Mouse (Mus musculus) embryonic facial prominence, embryonic 13.5 days (tissue): ENCODE data around the gene Efcab9. TPM values are rescaled to one million over a fixed set of nuclear protein-coding genes. Genes with fewer than 3 reads are reported as not detected.

Source experiments
- ATAC-seq: fragments of 200-750 bp; cut with Nextera tagmentation; 2 replicates; pipeline ENCODE4 v1.8.0; 2017; ENCODE audit warnings: low read depth; ENCODE audit not compliant: insufficient number of reproducible peaks, insufficient read depth, low FRiP score, low TSS enrichment
- H3K27ac ChIP-seq: fragments of 300-500 bp; sonication (generic); 2 replicates; pipeline ENCODE4 v1.5.1; 2015; ENCODE audit warnings: moderate library complexity, mild to moderate bottlenecking, inconsistent platforms
- H3K27me3 ChIP-seq: fragments of 300-500 bp; sonication (generic); 2 replicates; pipeline ENCODE4 v1.6.1; 2015; ENCODE audit warnings: mild to moderate bottlenecking, inconsistent platforms
- H3K36me3 ChIP-seq: fragments of 300-500 bp; sonication (generic); 2 replicates; pipeline ENCODE4 v1.6.1; 2015; ENCODE audit warnings: mild to moderate bottlenecking, inconsistent platforms
- H3K4me1 ChIP-seq: fragments of 300-500 bp; sonication (generic); 2 replicates; pipeline ENCODE4 v1.6.1; 2015; ENCODE audit warnings: inconsistent platforms
- H3K4me2 ChIP-seq: fragments of 300-500 bp; sonication (generic); 2 replicates; pipeline ENCODE4 v1.6.1; 2015; ENCODE audit warnings: moderate library complexity, mild to moderate bottlenecking, inconsistent platforms
- H3K4me3 ChIP-seq: fragments of 300-500 bp; sonication (generic); 2 replicates; pipeline ENCODE4 v1.5.1; 2015; ENCODE audit warnings: mild to moderate bottlenecking, inconsistent platforms
- H3K9ac ChIP-seq: fragments of 300-500 bp; sonication (generic); 2 replicates; pipeline ENCODE4 v1.6.1; 2015; ENCODE audit warnings: mild to moderate bottlenecking, inconsistent platforms
- H3K9me3 ChIP-seq: fragments of 300-500 bp; sonication (generic); 2 replicates; pipeline ENCODE4 v1.6.1; 2016; ENCODE audit warnings: inconsistent platforms
- WGBS: fragments of 180-500 bp; shearing (Covaris S2); methylation state at CpG from one replicate; pipeline ENCODE4 v1.1.7; 2015; ENCODE audit warnings: mixed read lengths; 5-methylcytosine and 5-hydroxymethylcytosine counted together
- polyA plus RNA-seq: library from polyadenylated mRNA; unstranded; fragments of >200 nt; fragmentation: Nextera tagmentation; extraction: Ambion mirVana; gene quantifications from 2 replicates; pipeline ENCODE4 v1.2.1, GENCODE M21; 2015

Efcab9 gene
- polyA plus RNA-seq, 1 experiment from 2014 or later: not detected

DNA sequence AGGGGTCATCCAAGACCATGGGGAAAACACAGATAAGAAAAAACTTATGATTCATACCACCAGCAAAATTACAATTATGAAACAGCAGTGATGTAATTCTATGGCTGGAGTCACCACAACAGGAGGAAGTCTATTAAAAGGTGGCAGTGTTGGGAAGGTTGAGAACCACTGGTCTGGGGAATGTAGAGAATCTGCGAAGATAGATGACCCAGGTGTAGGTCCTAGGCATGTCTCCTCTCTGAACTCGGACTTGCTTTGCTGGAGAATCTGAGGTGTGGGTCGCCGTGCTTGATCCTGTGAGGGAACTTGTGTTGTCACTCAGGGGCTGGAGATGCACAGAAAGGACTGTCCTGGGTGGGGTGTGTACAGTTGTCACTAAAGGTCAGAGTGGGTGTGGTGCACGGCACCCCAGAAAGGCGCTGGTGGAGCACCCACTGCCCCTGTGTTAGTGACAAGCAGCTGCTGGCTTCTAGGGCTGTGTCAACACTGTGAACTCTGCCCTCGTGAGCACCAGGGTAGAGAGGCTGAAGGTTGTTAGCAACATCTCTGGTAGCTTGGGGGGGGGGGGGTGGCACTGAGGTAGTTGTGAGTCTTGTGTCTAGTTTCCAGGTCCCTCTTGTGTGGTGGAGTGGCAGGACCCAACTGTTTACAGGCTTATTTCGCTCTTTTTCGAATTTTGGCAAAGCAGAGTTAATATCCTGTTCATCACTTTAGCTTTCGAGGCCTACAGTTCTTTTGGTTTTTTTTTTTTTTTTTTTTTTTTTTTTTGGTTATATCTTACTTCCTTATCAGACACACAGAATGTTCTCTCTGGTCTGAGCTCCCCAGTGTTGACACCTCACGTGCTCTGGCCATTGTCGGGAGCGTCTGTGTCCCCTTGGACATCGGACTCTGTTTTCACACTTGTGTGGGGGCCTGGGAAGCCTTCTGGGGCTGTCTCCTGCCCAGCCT, 22.5 kb upstream of the Efcab9 start:
- H3K9ac ChIP-seq: no peak overlapping the region
- H3K4me2 ChIP-seq: no peak overlapping the region
- no peaks in the 10 kb centered on the region for H3K27me3 ChIP-seq
- H3K4me1 ChIP-seq: peaks cover 52% of the 10 kb centered on the region
- WGBS: 90% methylated on average over 14 of the region's 14 CpGs
- H3K27ac ChIP-seq: no peak overlapping the region
- H3K4me3 ChIP-seq: no peak overlapping the region
- no peak for ATAC-seq
- no peaks in the 10 kb centered on the region for H3K36me3 ChIP-seq
- no peaks in the 10 kb centered on the region for H3K9me3 ChIP-seq

DNA sequence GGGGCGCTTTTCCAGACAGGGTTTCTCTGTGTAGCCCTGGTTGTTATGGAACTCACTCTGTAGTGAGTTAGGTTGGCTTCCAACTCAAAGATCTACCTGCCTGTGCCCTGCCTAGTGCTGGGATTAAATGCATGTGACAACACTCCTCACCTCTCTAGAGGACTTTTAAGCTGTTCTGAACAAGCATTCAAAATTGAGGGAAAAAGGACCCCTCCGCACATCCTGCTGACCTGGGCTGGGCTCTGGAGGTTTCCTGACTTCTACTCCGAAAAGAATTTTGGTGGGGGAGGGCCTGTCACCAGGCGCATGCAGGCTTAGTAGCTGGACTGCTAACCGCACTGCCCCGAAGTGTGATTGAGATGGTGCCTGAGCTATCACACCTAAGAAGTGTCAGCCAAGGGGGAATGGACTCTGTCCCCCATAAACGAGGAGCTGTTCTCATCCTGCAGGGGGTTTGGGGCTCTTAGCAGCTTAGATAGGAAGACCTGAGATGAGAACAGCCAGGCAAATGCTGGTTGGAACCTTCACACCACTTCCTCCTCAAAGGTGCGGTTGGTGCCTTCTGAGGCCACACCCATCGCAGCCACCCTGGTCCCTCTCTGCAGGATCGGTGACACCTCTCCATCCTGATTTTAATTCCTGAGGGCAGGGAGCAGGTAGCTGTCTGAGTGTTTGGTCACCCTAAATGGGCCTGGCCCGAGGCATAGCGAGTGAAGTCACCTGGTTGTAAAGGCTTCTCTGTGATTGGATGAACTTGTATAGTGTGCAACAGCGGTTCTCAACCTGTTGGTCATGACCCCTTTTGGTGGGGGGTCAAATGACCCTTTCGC, 21.6 kb upstream of the Efcab9 start:
- no peak overlapping the region for H3K4me2 ChIP-seq
- peak overlapping the region; percentile 60 for H3K27ac ChIP-seq
- no peak for ATAC-seq
- no peak overlapping the region for H3K9ac ChIP-seq
- peaks cover 53% of the 10 kb centered on the region for H3K4me1 ChIP-seq
- WGBS: 70% methylated on average over 14 of the region's 14 CpGs
- H3K36me3 ChIP-seq: no peaks in the 10 kb centered on the region
- H3K4me3 ChIP-seq: no peak overlapping the region
- no peaks in the 10 kb centered on the region for H3K9me3 ChIP-seq
- no peaks in the 10 kb centered on the region for H3K27me3 ChIP-seq

DNA sequence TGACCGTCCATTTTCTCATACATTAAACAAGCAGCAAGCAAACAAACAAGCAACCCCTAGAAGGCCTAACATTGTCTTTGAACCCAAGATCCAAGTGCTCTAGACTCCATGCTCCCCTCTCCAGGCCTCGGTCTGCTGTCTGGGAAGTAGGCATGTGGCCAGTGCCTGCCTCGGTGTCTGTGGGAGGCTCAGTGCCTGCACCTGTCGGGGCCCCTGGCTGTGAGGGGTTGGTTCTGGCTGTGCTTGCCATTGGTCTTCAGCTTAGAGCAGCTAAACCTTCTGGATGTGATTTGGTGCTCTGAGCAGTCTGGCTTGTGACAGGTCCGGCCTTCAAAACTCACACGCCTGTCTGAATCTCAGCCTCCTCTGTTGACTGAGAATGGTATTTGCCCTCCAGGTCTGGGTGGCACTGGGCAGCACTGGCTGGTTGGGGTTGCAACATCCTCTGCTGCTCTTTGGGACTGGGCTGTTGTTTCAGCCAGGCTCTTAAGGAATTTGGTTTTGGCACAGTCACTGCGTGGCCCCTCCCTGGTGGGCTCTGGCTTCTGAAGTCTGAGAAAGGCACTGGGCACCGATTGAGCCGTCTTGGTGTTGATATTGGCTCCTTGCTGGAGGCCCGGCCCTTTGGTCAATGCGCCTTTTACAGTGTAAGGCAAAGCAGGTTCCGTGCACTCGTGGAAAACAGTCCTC, 20.7 kb upstream of the Efcab9 start:
- Histone ChIP-seq H3K36me3 (no peaks in the 10 kb centered on the region), H3K4me2 (no peak overlapping the region), H3K9me3 (no peaks in the 10 kb centered on the region), H3K27me3 (no peaks in the 10 kb centered on the region), H3K9ac (0 out of 2 replicates have a peak overlapping the region, but pooled peaks have one; percentile 32), H3K4me3 (no peak overlapping the region), H3K4me1 (peaks cover 52% of the 10 kb centered on the region), H3K27ac (peak overlapping the region; percentile 64)
- ATAC-seq: no peak
- 56% methylated on average over 13 of the region's 13 CpGs for WGBS

DNA sequence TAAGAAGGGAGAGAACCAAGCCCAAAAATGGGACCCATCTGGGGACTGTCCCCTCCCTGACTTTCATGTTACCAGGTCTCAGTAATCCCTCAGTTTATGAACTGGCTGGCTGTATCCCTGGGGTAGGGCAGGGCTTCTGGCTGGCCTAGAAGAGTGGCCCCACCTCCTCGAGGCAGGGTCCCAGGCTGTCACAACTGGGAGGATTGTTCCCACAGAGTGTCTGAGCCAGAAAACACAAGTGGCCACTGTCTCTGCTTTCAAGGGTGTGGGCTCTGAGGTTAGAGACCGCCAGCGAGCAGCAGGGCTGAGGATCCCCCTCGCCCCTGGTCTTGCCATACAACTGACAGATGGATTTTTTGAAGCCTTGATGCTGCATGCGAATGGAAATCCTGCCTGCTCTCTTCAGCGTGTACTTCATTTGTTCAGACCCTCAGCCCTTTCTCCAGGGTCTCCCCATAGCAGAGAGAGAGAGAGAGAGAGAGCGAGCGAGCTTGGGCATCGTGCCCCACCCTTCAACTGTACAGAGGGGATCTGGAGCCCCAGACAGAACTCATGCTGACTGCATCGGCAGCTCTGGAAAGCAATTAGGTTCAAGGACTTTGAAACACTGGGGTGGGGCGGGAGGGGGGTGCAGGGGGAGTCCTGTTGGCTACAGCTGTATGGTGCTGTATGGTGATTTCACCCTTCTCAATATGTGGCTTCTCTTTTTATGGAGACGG, 19.9 kb upstream of the Efcab9 start:
- Histone ChIP-seq H3K27me3 (no peaks in the 10 kb centered on the region), H3K27ac (peak overlapping the region; percentile 64; the same call in 1 of the 2 replicates), H3K4me3 (no peak overlapping the region), H3K4me1 (peaks cover 52% of the 10 kb centered on the region), H3K36me3 (no peaks in the 10 kb centered on the region), H3K9ac (0 out of 2 replicates have a peak overlapping the region, but pooled peaks have one; percentile 32), H3K4me2 (no peak overlapping the region), H3K9me3 (no peaks in the 10 kb centered on the region)
- no peak for ATAC-seq
- 53% methylated on average over 12 of the region's 12 CpGs for WGBS

DNA sequence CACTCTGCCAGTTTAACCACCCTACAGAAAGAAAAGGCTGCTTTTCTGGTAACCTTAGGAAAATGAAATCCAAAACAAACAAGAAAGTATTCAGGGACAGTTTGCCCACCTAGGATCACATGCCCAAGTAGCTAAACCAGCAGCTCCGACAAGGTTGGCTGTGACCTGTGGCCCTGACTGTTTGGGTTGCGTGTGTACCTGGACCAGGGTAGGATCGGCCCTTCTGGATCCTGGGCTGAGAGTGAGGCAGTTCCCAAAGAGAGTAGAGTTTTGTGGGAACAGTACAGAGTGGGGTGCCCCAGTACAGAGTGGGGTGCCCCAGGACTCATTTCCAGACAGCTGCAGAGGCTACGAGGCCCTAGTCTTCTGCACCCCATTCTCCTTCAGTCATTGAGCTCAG, 19.2 kb upstream of the Efcab9 start:
- Histone ChIP-seq H3K4me2 (no peak overlapping the region), H3K9ac (no peak overlapping the region), H3K4me3 (no peak overlapping the region), H3K36me3 (no peaks in the 10 kb centered on the region), H3K9me3 (no peaks in the 10 kb centered on the region), H3K4me1 (peaks cover 49% of the 10 kb centered on the region), H3K27ac (0 out of 2 replicates have a peak overlapping the region, but pooled peaks have one; percentile 7), H3K27me3 (no peaks in the 10 kb centered on the region)
- no peak for ATAC-seq
- WGBS: 87% methylated on average over 4 of the region's 4 CpGs

DNA sequence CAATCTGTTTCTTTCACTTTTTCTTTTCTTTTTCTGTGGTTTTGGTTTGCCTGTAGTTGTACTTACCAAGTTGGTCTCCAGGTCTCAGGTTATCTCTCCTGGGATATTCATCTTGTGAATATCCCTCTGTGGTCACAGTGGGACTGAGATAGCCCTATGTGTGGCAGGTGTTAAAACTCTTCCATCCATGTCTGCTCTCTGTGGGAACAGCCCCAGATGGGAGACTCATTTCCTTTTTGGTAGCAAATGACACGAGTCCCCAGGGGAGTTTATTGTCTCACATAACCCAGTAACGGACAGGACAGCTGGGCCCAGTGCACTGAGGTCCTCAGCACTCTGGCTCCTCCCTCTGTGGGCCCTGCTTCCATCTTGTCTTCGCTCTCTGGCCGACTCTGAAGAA, 18.2 kb upstream of the Efcab9 start:
- Histone ChIP-seq H3K9ac (no peak overlapping the region), H3K36me3 (no peaks in the 10 kb centered on the region), H3K9me3 (no peaks in the 10 kb centered on the region), H3K4me1 (peaks cover 49% of the 10 kb centered on the region), H3K27ac (no peak overlapping the region), H3K4me2 (no peak overlapping the region), H3K27me3 (no peaks in the 10 kb centered on the region), H3K4me3 (no peak overlapping the region)
- no peak for ATAC-seq
- WGBS: 60% methylated on average over 4 of the region's 4 CpGs

DNA sequence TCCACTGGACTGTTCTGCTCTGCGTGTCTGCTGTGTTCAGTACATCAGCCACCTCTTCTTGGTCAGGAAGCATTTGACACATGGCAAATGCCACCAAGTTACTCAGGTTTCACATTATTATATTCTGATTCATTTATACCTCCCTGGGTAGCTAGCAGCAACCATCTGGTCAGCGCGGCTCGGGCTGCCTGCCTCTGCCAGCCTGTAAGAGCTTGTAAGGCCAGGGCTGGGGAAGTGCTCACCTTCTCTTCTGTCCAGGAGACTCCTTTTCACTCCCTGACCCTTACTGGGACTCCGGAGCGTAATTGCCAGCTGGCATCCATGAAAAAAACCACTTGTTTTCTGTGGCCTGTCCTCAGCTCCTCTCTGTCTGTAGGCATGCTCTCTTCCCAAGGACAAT, 17.4 kb upstream of the Efcab9 start:
- H3K27ac ChIP-seq: no peak overlapping the region
- WGBS: 58% methylated on average over 6 of the region's 6 CpGs
- ATAC-seq: no peak
- H3K4me3 ChIP-seq: no peak overlapping the region
- H3K27me3 ChIP-seq: no peaks in the 10 kb centered on the region
- H3K4me2 ChIP-seq: no peak overlapping the region
- no peaks in the 10 kb centered on the region for H3K9me3 ChIP-seq
- H3K9ac ChIP-seq: peak overlapping the region; percentile 3; the same call in 1 of the 2 replicates
- H3K36me3 ChIP-seq: no peaks in the 10 kb centered on the region
- H3K4me1 ChIP-seq: peaks cover 49% of the 10 kb centered on the region

DNA sequence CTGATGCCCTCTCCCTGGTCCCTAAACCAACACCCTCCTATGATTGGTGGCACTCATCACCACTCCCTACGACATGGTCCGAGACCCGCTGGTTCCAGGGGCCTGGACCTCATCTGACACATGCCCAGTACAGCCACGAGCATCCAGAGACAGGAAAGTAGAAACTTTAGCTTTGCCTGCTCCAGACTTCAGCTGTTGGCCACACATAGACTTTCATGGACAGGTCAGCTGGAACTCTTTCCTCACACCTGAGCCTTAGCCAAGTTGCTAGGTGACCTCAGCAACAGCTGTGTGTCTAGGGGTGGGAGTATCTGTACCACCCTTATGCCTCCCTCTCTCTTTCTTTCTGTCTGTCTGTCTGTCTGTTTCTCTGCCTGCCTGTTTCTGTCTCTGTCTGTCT, 16.4 kb upstream of the Efcab9 start:
- Histone ChIP-seq H3K4me1 (peaks cover 43% of the 10 kb centered on the region), H3K4me2 (no peak overlapping the region), H3K4me3 (no peak overlapping the region), H3K27ac (no peak overlapping the region), H3K9me3 (no peaks in the 10 kb centered on the region), H3K36me3 (no peaks in the 10 kb centered on the region), H3K9ac (no peak overlapping the region), H3K27me3 (no peaks in the 10 kb centered on the region)
- no peak for ATAC-seq
- 79% methylated on average over 4 of the region's 4 CpGs for WGBS

DNA sequence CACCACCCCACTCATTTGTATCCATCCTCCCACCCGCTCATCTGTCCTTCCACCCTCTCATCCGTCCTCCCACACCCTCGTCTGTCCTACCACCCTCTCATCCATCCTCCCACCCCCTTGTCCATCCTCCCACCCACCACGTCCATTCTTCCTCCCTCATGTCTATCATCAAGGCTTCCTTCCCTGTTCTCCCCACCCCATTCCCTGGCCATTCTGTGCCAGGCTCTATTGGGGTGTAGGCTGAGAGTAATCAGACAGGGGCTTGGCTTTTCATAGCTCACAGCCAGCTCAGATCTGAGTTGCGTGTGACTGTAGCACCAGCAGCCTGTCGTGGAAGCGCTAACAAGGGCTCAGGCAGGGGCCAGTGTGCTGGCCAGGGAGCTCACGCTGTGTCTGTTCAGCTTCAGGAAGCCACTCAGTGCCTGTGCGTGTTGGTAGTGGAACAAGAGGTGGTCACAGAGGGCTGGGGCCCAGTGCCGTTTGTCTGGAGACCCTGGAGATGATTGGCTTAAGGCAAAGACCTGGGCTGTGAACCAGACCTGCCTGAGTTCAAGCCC, 15.6 kb upstream of the Efcab9 start:
- H3K36me3 ChIP-seq: no peaks in the 10 kb centered on the region
- H3K4me2 ChIP-seq: no peak overlapping the region
- H3K4me3 ChIP-seq: no peak overlapping the region
- 77% methylated on average over 10 of the region's 10 CpGs for WGBS
- H3K27me3 ChIP-seq: no peaks in the 10 kb centered on the region
- H3K27ac ChIP-seq: no peak overlapping the region
- no peaks in the 10 kb centered on the region for H3K9me3 ChIP-seq
- H3K9ac ChIP-seq: no peak overlapping the region
- ATAC-seq: no peak
- H3K4me1 ChIP-seq: peaks cover 42% of the 10 kb centered on the region

DNA sequence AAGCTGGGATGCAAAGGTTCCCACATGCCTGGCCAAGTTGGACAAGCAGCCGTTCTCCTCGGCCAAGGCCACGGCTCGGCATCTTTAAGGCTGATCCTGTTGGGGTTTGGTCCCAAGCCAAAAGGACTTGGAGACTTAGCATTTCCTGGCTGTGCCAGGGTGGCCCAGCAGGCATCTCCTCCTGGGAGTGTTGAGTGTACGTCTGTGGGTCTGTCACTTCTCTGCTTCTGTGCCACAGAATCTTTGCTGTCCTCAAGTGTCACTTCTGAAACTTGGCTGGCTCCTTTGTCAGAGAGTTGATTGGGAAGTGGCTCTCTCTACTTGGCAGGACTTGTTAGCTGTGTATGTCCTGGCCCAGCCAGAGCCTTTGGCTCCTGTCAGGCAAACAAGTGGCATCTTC, 14.6 kb upstream of the Efcab9 start:
- no peaks in the 10 kb centered on the region for H3K27me3 ChIP-seq
- H3K4me2 ChIP-seq: no peak overlapping the region
- no peak overlapping the region for H3K27ac ChIP-seq
- no peaks in the 10 kb centered on the region for H3K36me3 ChIP-seq
- H3K9me3 ChIP-seq: no peaks in the 10 kb centered on the region
- peaks cover 33% of the 10 kb centered on the region for H3K4me1 ChIP-seq
- H3K9ac ChIP-seq: no peak overlapping the region
- H3K4me3 ChIP-seq: no peak overlapping the region
- ATAC-seq: no peak
- 78% methylated on average over 5 of the region's 5 CpGs for WGBS
